Mouse (Mus musculus): Measurements from ENCODE around the gene Cfap73. TPM values are rescaled to one million over a fixed set of nuclear protein-coding genes. Genes with fewer than 3 reads are reported as not detected.

Cfap73 gene
- polyA plus RNA-seq, 1 experiment from 2014 or later = not detected

DNA sequence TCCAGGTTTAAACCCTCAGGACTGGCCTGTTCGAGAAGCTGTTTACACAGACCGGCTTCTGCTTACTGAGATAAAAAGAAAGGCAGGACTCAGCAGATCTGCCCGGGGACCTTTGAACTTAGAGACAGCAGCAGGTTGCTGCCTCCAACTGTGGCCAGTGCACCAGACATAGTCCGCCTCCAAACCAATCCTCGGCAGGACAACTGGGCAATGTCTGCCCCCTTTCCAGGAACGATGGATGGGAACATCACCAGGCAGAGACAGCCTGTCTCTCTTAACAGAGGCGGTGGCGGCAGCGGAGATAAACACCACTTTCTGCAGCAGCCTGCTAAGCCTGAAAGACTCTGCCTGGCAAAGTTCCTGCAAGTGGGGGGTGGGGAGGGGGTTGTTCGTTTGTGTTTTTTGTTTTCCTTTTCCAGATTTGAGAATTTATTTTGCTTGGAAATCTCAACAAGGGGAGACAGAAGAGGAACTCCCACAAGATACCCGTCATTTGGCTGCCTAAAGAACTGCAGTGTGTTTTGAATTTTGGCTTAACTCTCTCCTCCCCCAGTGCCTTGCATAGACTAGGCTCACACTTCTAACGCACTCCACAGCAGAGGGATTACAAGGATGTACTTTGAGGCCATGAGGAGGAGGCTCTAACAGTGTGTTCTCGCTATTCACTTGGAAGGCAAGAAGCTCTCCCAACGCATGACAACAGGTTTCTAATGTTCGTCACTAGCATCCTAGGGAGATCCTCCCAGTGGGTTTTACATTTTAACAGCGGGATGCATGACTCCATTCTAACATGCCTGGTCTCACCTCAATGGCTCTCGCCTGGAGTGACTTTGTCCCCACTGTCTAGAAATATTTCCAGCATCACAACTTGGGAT is 47.1 kb downstream of the Cfap73 start:
- no peak for ATAC-seq (ENCODE audit: insufficient read depth)
- Histone ChIP-seq H3K27ac (ENCODE audit: low read depth) (peak overlapping the region; percentile 66), H3K36me3 (ENCODE audit: insufficient read depth) (peaks cover 25% of the 10 kb centered on the region), H3K4me2 (peak overlapping the region; percentile 97), H3K27me3 (ENCODE audit: insufficient read depth, low read length) (no peaks in the 10 kb centered on the region), H3K9ac (peak overlapping the region; percentile 78; the same call in 1 of the 2 replicates), H3K4me1 (ENCODE audit: insufficient read depth) (peaks cover 12% of the 10 kb centered on the region), H3K9me3 (ENCODE audit: low read depth, low read length) (no peaks in the 10 kb centered on the region), H3K4me3 (ENCODE audit: low read depth, low read length) (peak overlapping the region; percentile 89)
- no peak for TF ChIP-seq CTCF (IDR thresholded peaks at IDR 0.05; ENCODE audit: low read depth)
- 7% methylated on average over 17 of the region's 17 CpGs for WGBS
- DNase-seq = peak; percentile 54

DNA sequence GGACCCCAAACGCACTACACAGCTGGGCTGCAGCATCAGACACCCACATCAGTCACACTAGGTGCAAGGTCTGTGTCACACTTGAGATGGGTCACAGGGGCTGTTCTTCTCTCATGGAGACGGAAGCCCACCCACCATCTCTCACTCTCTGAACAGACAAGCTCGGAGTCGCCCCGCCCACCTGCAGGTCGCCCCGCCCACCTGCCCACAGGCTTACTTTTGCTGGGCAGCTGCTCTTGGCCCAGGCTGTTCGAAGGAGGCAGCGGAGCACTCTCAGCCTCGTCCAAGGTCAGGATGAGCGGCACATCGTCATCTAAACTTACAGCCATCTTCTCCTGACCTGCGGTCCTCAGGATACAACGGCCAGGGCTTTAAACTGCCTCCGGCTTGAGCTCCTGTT is 49.1 kb downstream of the Cfap73 start:
- Histone ChIP-seq H3K27ac (ENCODE audit: low read depth) (no peak overlapping the region), H3K36me3 (ENCODE audit: insufficient read depth) (peaks cover 32% of the 10 kb centered on the region), H3K4me1 (ENCODE audit: insufficient read depth) (peaks cover 12% of the 10 kb centered on the region), H3K4me2 (no peak overlapping the region), H3K4me3 (ENCODE audit: low read depth, low read length) (no peak overlapping the region), H3K27me3 (ENCODE audit: insufficient read depth, low read length) (no peaks in the 10 kb centered on the region), H3K9ac (peak overlapping the region; percentile 3; the same call in 1 of the 2 replicates), H3K9me3 (ENCODE audit: low read depth, low read length) (no peaks in the 10 kb centered on the region)
- ATAC-seq (ENCODE audit: insufficient read depth) (no peak), DNase-seq (no peak)
- 44% methylated on average over 15 of the region's 15 CpGs for WGBS
- no peak for TF ChIP-seq CTCF (IDR thresholded peaks at IDR 0.05; ENCODE audit: low read depth)

DNA sequence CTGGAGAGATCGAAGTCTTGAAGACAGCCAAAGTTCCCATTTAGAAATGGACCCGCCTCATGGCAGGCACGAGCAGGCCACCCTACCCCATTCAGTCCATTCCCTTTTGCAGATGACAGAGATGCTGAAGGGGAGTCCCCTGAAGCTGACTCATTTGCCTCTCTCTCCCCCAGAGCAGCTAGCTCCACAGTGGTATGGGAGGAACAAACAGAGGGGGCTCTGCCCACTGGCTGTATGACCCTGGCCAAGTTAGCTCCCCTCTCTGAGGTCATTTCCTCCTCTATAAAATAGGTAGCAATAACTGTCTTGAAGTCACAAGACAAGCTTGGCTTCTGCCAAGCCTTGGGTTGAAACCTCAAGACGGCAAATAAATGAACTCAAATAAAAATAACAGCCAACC is 50.5 kb downstream of the Cfap73 start:
- no peak for TF ChIP-seq CTCF (IDR thresholded peaks at IDR 0.05; ENCODE audit: low read depth)
- ATAC-seq (ENCODE audit: insufficient read depth) = no peak
- no peak overlapping the region for H3K27ac ChIP-seq (ENCODE audit: low read depth)
- no peak for DNase-seq
- H3K4me3 ChIP-seq (ENCODE audit: low read depth, low read length) = no peak overlapping the region
- peaks cover 21% of the 10 kb centered on the region for H3K4me1 ChIP-seq (ENCODE audit: insufficient read depth)
- H3K27me3 ChIP-seq (ENCODE audit: insufficient read depth, low read length) = no peaks in the 10 kb centered on the region
- no peaks in the 10 kb centered on the region for H3K9me3 ChIP-seq (ENCODE audit: low read depth, low read length)
- H3K4me2 ChIP-seq = no peak overlapping the region
- peaks cover 37% of the 10 kb centered on the region for H3K36me3 ChIP-seq (ENCODE audit: insufficient read depth)
- WGBS = 94% methylated on average over 4 of the region's 4 CpGs
- no peak overlapping the region for H3K9ac ChIP-seq

DNA sequence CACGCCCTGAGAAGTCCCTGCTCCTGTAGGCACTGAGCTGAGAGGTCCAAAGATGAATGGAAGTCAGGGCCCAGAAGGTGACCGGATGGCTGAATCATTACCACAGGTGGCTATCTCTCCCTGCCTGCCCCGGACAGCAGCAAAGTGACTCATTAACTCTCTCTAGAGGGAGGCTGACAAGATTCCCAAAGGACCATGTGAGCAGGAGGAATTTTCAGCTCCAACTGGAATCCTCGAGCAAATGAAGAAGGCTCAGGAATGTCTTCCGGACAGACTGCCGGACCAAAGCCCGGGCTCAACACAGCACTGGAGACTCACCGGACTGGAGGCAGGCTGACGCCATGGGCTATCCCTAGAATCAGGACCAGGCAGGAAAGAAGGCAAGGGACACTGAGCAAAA is 52.0 kb downstream of the Cfap73 start:
- DNase-seq = no peak
- no peak overlapping the region for H3K9ac ChIP-seq
- no peak overlapping the region for H3K4me2 ChIP-seq
- TF ChIP-seq CTCF (IDR thresholded peaks at IDR 0.05; ENCODE audit: low read depth) = no peak
- peaks cover 37% of the 10 kb centered on the region for H3K36me3 ChIP-seq (ENCODE audit: insufficient read depth)
- H3K27me3 ChIP-seq (ENCODE audit: insufficient read depth, low read length) = no peaks in the 10 kb centered on the region
- ATAC-seq (ENCODE audit: insufficient read depth) = no peak
- no peaks in the 10 kb centered on the region for H3K9me3 ChIP-seq (ENCODE audit: low read depth, low read length)
- no peak overlapping the region for H3K27ac ChIP-seq (ENCODE audit: low read depth)
- H3K4me3 ChIP-seq (ENCODE audit: low read depth, low read length) = no peak overlapping the region
- peaks cover 19% of the 10 kb centered on the region for H3K4me1 ChIP-seq (ENCODE audit: insufficient read depth)
- WGBS = 65% methylated on average over 9 of the region's 9 CpGs

DNA sequence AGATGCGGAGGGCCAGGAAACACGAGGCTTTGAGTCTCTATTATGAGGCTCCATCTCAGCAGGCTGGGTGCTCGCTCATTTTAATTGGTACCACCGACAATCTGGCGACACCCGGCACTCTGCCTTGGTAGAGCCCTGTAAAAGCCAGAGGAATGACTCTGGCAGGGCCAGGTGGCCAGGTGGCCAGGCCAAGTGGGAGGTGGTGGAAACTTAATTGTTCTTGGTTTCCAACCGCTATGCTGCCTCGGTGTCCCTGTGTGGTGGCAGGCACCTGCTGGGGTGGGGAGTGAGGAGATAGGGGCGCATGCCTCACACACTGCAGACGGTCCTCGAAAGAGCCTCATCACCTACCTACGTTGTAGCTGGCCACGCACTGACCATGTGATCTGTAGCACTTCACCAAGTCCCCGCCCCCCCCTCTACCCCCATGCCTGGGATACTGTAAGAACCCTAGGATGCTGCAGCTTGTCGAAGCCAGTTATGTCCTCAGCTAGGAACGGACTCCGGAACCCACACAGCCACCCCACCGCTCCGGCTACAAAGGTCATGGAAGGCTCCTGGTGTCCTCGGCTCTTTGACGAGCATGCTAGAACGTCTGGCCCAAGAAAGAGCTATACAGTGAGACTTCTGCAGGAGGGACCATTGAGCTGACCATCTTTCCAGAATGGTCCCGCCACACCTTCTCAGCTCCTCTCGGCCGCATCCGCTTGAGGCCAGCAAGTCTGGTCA is 54.0 kb downstream of the Cfap73 start:
- no peak overlapping the region for H3K4me2 ChIP-seq
- H3K36me3 ChIP-seq (ENCODE audit: insufficient read depth) = peaks cover 37% of the 10 kb centered on the region
- no peak overlapping the region for H3K9ac ChIP-seq
- no peaks in the 10 kb centered on the region for H3K9me3 ChIP-seq (ENCODE audit: low read depth, low read length)
- 90% methylated on average over 26 of the region's 26 CpGs for WGBS
- no peak overlapping the region for H3K27ac ChIP-seq (ENCODE audit: low read depth)
- no peak for TF ChIP-seq CTCF (IDR thresholded peaks at IDR 0.05; ENCODE audit: low read depth)
- H3K27me3 ChIP-seq (ENCODE audit: insufficient read depth, low read length) = no peaks in the 10 kb centered on the region
- DNase-seq (no peak), ATAC-seq (ENCODE audit: insufficient read depth) (no peak)
- H3K4me3 ChIP-seq (ENCODE audit: low read depth, low read length) = no peak overlapping the region
- peaks cover 21% of the 10 kb centered on the region for H3K4me1 ChIP-seq (ENCODE audit: insufficient read depth)

DNA sequence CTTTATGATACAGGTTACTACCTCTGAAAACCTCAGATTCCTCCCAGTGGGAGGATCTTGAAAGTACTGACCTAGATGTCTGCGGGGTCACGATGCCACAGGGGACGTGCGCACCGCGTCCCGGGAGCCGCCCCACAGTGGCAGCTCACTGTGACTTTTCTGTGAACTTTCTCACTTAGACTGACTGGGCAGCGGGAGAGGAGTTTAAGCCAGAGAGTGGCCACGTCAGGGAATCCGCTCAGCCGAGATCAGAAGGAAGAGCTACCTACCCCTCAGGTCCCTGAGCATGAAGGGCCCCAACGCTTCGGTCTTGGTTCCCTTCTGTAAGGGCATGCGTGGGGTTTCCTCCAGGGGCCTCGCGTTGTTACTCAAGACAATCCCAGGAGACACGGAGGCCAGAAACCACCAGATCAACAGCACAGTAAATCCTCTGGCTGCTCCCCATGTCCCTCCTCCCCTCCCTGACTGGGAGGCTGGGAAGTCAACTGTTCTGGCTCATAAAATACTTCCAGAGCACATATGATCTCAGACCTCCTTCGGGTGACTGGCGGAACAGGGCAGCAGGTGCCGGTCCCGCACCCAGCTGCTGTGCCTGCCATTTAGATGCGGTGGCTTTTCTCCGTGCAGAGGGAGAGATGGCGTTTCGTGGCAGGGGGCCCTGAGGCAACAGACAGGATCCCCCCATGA is 54.7 kb downstream of the Cfap73 start:
- Histone ChIP-seq H3K27ac (ENCODE audit: low read depth) (peak overlapping the region; percentile 44), H3K4me1 (ENCODE audit: insufficient read depth) (peaks cover 21% of the 10 kb centered on the region), H3K4me2 (peak overlapping the region; percentile 25; the same call in 1 of the 2 replicates), H3K36me3 (ENCODE audit: insufficient read depth) (peaks cover 35% of the 10 kb centered on the region), H3K4me3 (ENCODE audit: low read depth, low read length) (no peak overlapping the region), H3K9ac (no peak overlapping the region), H3K27me3 (ENCODE audit: insufficient read depth, low read length) (no peaks in the 10 kb centered on the region), H3K9me3 (ENCODE audit: low read depth, low read length) (no peaks in the 10 kb centered on the region)
- peak; percentile 49 for DNase-seq
- ATAC-seq (ENCODE audit: insufficient read depth) = no peak
- WGBS = 43% methylated on average over 26 of the region's 26 CpGs
- TF ChIP-seq CTCF (IDR thresholded peaks at IDR 0.05; ENCODE audit: low read depth) = no peak
